Mouse (Mus musculus) brain, embryonic 14.5 days (tissue): ENCODE results near the gene Ankrd49. TPM values are rescaled to one million over a fixed set of nuclear protein-coding genes. Genes with fewer than 3 reads are reported as not detected.
A peak's percentile ranks its signal among the peaks of the same experiment; 100 is the strongest.

Experiments used
- DNase-seq: peaks from one replicate; pipeline ENCODE4 v3.0.0-alpha.2; 2011; ENCODE audit warnings: low read depth
- CTCF ChIP-seq: fragments of 200-500 bp; IDR thresholded peaks from 2 replicates; pipeline ENCODE4 v1.5.1; 2012; ENCODE audit warnings: inconsistent platforms, mild to moderate bottlenecking, moderate library complexity, borderline replicate concordance; ENCODE audit not compliant: insufficient read depth, insufficient read length; ENCODE audit errors: extremely low read depth
- POLR2A ChIP-seq: fragments of 200-500 bp; IDR thresholded peaks from 2 replicates; pipeline ENCODE4 v1.6.1; 2012; ENCODE audit warnings: mild to moderate bottlenecking, inconsistent platforms, borderline replicate concordance; ENCODE audit not compliant: poor library complexity, insufficient read depth, insufficient read length, severe bottlenecking; ENCODE audit errors: extremely low read depth
- polyA plus RNA-seq: library from polyadenylated mRNA; depleted of rRNA; stranded (reverse); fragments of >200 nt; gene quantifications from 2 replicates; pipeline ENCODE4 v1.2.3, GENCODE M21; 2012; rRNA removed

Ankrd49 gene
- 18.1 and 21.1 TPM in 2 replicates for polyA plus RNA-seq

GRCm38 (mm10) chr9:14784039-14785002 is at the start of gene Ankrd49, which contains the start of gene Mre11a:
TSS of gene Ankrd49 (minus strand) at chr9:14784856.
TSS of gene Mre11a (plus strand) at chr9:14784654.
- peak; percentile 99 for DNase-seq
- no peak for TF ChIP-seq CTCF
- peak; percentile 51; the same call in 1 of the 2 replicates for TF ChIP-seq POLR2A

GRCm38 (mm10) chr9:14832046-14832445 is 47.4 kb upstream of the Ankrd49 start:
- no peak for DNase-seq
- TF ChIP-seq CTCF (0 out of 2 replicates have a peak, but pooled peaks have one; percentile 4), POLR2A (no peak)

- DNase-seq = no peak
- no peak for TF ChIP-seq CTCF
- no peak for TF ChIP-seq POLR2A
These were observed 43.2 kb upstream of the Ankrd49 start for GRCm38 (mm10) chr9:14827875-14828274.

- DNase-seq = peak; percentile 24
- TF ChIP-seq CTCF = peak; percentile 15; the same call in 1 of the 2 replicates
- no peak for TF ChIP-seq POLR2A
These were observed 40.2 kb upstream of the Ankrd49 start for GRCm38 (mm10) chr9:14824840-14825239.

- TF ChIP-seq CTCF (no peak), POLR2A (no peak)
These were observed 36.7 kb upstream of the Ankrd49 start for GRCm38 (mm10) chr9:14821396-14821795.

GRCm38 (mm10) chr9:14810111-14810510 is 25.5 kb upstream of the Ankrd49 start:
- no peak for TF ChIP-seq CTCF
- no peak for TF ChIP-seq POLR2A
- no peak for DNase-seq

More at GRCm38 (mm10) chr9:14821396-14821795, 36.7 kb upstream of the Ankrd49 start:
- DNase-seq = no peak

- DNase-seq = no peak
- TF ChIP-seq POLR2A (no peak), CTCF (no peak)
These were observed 22.1 kb upstream of the Ankrd49 start for GRCm38 (mm10) chr9:14806786-14807185.

- TF ChIP-seq POLR2A (no peak), CTCF (no peak)
- no peak for DNase-seq
These were observed 21.1 kb upstream of the Ankrd49 start for GRCm38 (mm10) chr9:14805714-14806113.

- TF ChIP-seq POLR2A (no peak), CTCF (no peak)
- no peak for DNase-seq
These were observed 2.7 kb upstream of the Ankrd49 start for GRCm38 (mm10) chr9:14787356-14787755.

GRCm38 (mm10) chr9:14778341-14778740 is 6.3 kb downstream of the Ankrd49 start:
- TF ChIP-seq POLR2A (no peak), CTCF (no peak)

GRCm38 (mm10) chr9:14773813-14774212 is 10.8 kb downstream of the Ankrd49 start:
- DNase-seq = peak; percentile 22
- TF ChIP-seq POLR2A (no peak), CTCF (peak; percentile 16; the same call in 1 of the 2 replicates)

More at GRCm38 (mm10) chr9:14778341-14778740, 6.3 kb downstream of the Ankrd49 start:
- no peak for DNase-seq
